9 mouse cellular contexts compared by ENCODE assay signal in genomic region chr4:41497995-41498845, GRCm38 (mm10). TPM values are rescaled to one million over a fixed set of nuclear protein-coding genes. Genes with fewer than 3 reads are reported as not detected.
A peak's percentile ranks its signal among the peaks of the same experiment; 100 is the strongest.
DNase-seq lines count a peak whose midpoint lies in the region; ATAC-seq lines count a peak whose summit lies in the region.
"Had no signal": no experiment of that assay in that cellular context is flagged by ENCODE, and none has a peak within 500 bp of the region (broad histone marks: within the 10 kb centered on the region; RNA-seq: fewer than 3 reads in every experiment).

No protein-coding gene starts in this region.

- peaks cover 24% of the 10 kb centered on the region for H3K4me1 ChIP-seq in lung, embryonic 15.5 days
- H3K4me1 ChIP-seq in forebrain, embryonic 10.5 days, result peaks cover 42% of the 10 kb centered on the region
- peaks cover 17% of the 10 kb centered on the region for H3K4me1 ChIP-seq in limb, embryonic 11.5 days (ENCODE audit: control insufficient read depth, insufficient read depth, low read length)
- H3K4me1 ChIP-seq in neural tube, embryonic 15.5 days, result peaks cover 46% of the 10 kb centered on the region

- peak overlapping the region; percentile 31 for H3K4me3 ChIP-seq in lung, embryonic 15.5 days
- H3K4me3 ChIP-seq in forebrain, embryonic 10.5 days, result peak overlapping the region; percentile 45
- H3K4me3 ChIP-seq in limb, embryonic 11.5 days (ENCODE audit: low read depth, low read length), result peak overlapping the region; percentile 23
- peak overlapping the region; percentile 37 for H3K4me3 ChIP-seq in neural tube, embryonic 15.5 days (replicated peaks)

- no peak for DNase-seq in lung, postnatal 14 days
- no peak for DNase-seq in forebrain, embryonic 10.5 days (ENCODE audit: extremely low spot score, low spot score)
- DNase-seq in limb, embryonic 11.5 days (ENCODE audit: low spot score), result peak; percentile 56
- DNase-seq in gastrocnemius, adult 8-10 months (ENCODE audit: low spot score in 2 of 2), result no peak
- no peak for DNase-seq in layer of hippocampus, adult 11-12 months (ENCODE audit: low spot score)

- no peaks in the 10 kb centered on the region for H3K9me3 ChIP-seq in lung, embryonic 15.5 days
- H3K9me3 ChIP-seq in forebrain, embryonic 10.5 days, result no peaks in the 10 kb centered on the region
- no peaks in the 10 kb centered on the region for H3K9me3 ChIP-seq in limb, embryonic 11.5 days (ENCODE audit: control insufficient read depth, low read length)
- H3K9me3 ChIP-seq in neural tube, embryonic 15.5 days (replicated peaks), result no peaks in the 10 kb centered on the region

- H3K9ac ChIP-seq in lung, embryonic 15.5 days, result no peak overlapping the region
- H3K9ac ChIP-seq in limb, embryonic 11.5 days (ENCODE audit: low read length), result no peak overlapping the region
- H3K9ac ChIP-seq in neural tube, embryonic 15.5 days (replicated peaks), result 0 out of 2 replicates have a peak overlapping the region, but pooled peaks have one; percentile 24

- no peaks in the 10 kb centered on the region for H3K36me3 ChIP-seq in lung, embryonic 15.5 days
- peaks cover 2% of the 10 kb centered on the region; the same call in 1 of the 2 replicates for H3K36me3 ChIP-seq in forebrain, embryonic 10.5 days (replicated peaks)
- no peaks in the 10 kb centered on the region for H3K36me3 ChIP-seq in limb, embryonic 11.5 days (ENCODE audit: control insufficient read depth, insufficient read depth, low read length)
- no peaks in the 10 kb centered on the region for H3K36me3 ChIP-seq in neural tube, embryonic 15.5 days

- peaks cover 61% of the 10 kb centered on the region for H3K27me3 ChIP-seq in lung, embryonic 15.5 days
- peaks cover 93% of the 10 kb centered on the region for H3K27me3 ChIP-seq in forebrain, embryonic 10.5 days (ENCODE audit: poor library complexity, severe bottlenecking)
- H3K27me3 ChIP-seq in limb, embryonic 11.5 days (ENCODE audit: control insufficient read depth, insufficient read depth, low read length), result peaks cover 65% of the 10 kb centered on the region
- H3K27me3 ChIP-seq in neural tube, embryonic 15.5 days (replicated peaks), result peaks cover 74% of the 10 kb centered on the region

- H3K4me2 ChIP-seq in lung, embryonic 15.5 days, result peak overlapping the region; percentile 60
- peak overlapping the region; percentile 43 for H3K4me2 ChIP-seq in limb, embryonic 11.5 days (ENCODE audit: low read depth, severe bottlenecking)
- peak overlapping the region; percentile 60 for H3K4me2 ChIP-seq in neural tube, embryonic 15.5 days

- WGBS in lung, embryonic 15.5 days, result 5% methylated on average over 72 of the region's 72 CpGs
- 6% methylated on average over 72 of the region's 72 CpGs for WGBS in forebrain, embryonic 10.5 days
- WGBS in limb, embryonic 11.5 days, result 6% methylated on average over 72 of the region's 72 CpGs
- WGBS in neural tube, embryonic 15.5 days, result 11% methylated on average over 72 of the region's 72 CpGs

- H3K27ac ChIP-seq in lung, embryonic 15.5 days, result no peak overlapping the region
- H3K27ac ChIP-seq in forebrain, embryonic 10.5 days, result no peak overlapping the region
- no peak overlapping the region for H3K27ac ChIP-seq in limb, embryonic 11.5 days (replicated peaks; ENCODE audit: low read depth, low read length)
- H3K27ac ChIP-seq in neural tube, embryonic 15.5 days (replicated peaks), result no peak overlapping the region
- H3K27ac ChIP-seq: macrophage had no signal

- no peak for ATAC-seq in lung, embryonic 15.5 days (ENCODE audit: borderline replicate concordance, extremely low read depth, low FRiP score, low TSS enrichment)
- ATAC-seq in limb, embryonic 11.5 days (ENCODE audit: insufficient number of reproducible peaks, low FRiP score, low TSS enrichment, low read depth), result no peak
- ATAC-seq in neural tube, embryonic 15.5 days (ENCODE audit: low FRiP score), result no peak
- no peak for ATAC-seq in activated CD4-positive, CD25-positive, alpha-beta regulatory T cell, adult 4 months

RNA-seq across cellular contexts. Expression of gene AI464131, which starts 4.7 kb away (rescaled TPM):
- polyA plus RNA-seq in lung, embryonic 15.5 days (2015; fragmentation: Nextera tagmentation; extraction: Ambion mirVana), result 3.5 and 4.2 TPM in 2 replicates
- 6.3 and 7.1 TPM in 2 replicates for polyA plus RNA-seq in forebrain, embryonic 10.5 days (2016; fragmentation: Nextera tagmentation; extraction: Ambion mirVana)
- polyA plus RNA-seq in limb, embryonic 11.5 days (2014; fragmentation: Nextera tagmentation; extraction: Ambion mirVana), result 3.9 and 4.2 TPM in 2 replicates
- 7.8 and 8.3 TPM in 2 replicates for polyA plus RNA-seq in neural tube, embryonic 15.5 days (2015; fragmentation: Nextera tagmentation; extraction: Ambion mirVana)
- polyA plus RNA-seq in activated CD4-positive, CD25-positive, alpha-beta regulatory T cell, adult 4 months (2017; shearing (Covaris generic)), result not detected
- 100 to 1,000 TPM in 1 of 4 experiments, 10 to 100 TPM in 3; 65.9 to 101 (median 86.2) TPM for total RNA-seq in gastrocnemius, adult 8-10 months (2022)

RNA-seq across cellular contexts. Expression of gene 1110017D15Rik, which starts 18.9 kb away (rescaled TPM):
- 6.4 and 7.3 TPM in 2 replicates for polyA plus RNA-seq in lung, embryonic 15.5 days (2015; fragmentation: Nextera tagmentation; extraction: Ambion mirVana)
- 3.8 and 6.1 TPM in 2 replicates for polyA plus RNA-seq in forebrain, embryonic 10.5 days (2016; fragmentation: Nextera tagmentation; extraction: Ambion mirVana)
- 3.2 and 3.8 TPM in 2 replicates for polyA plus RNA-seq in limb, embryonic 11.5 days (2014; fragmentation: Nextera tagmentation; extraction: Ambion mirVana)
- 8.6 and 10.1 TPM in 2 replicates for polyA plus RNA-seq in neural tube, embryonic 15.5 days (2015; fragmentation: Nextera tagmentation; extraction: Ambion mirVana)
- not detected for polyA plus RNA-seq in activated CD4-positive, CD25-positive, alpha-beta regulatory T cell, adult 4 months (2017; shearing (Covaris generic))
- not detected for total RNA-seq in gastrocnemius, adult 8-10 months (2022)

RNA-seq across cellular contexts. Expression of gene Nudt2, which starts 33.3 kb away (rescaled TPM):
- 48.2 and 49.0 TPM in 2 replicates for polyA plus RNA-seq in lung, embryonic 15.5 days (2015; fragmentation: Nextera tagmentation; extraction: Ambion mirVana)
- 65.4 and 67.8 TPM in 2 replicates for polyA plus RNA-seq in forebrain, embryonic 10.5 days (2016; fragmentation: Nextera tagmentation; extraction: Ambion mirVana)
- 53.3 and 55.8 TPM in 2 replicates for polyA plus RNA-seq in limb, embryonic 11.5 days (2014; fragmentation: Nextera tagmentation; extraction: Ambion mirVana)
- polyA plus RNA-seq in neural tube, embryonic 15.5 days (2015; fragmentation: Nextera tagmentation; extraction: Ambion mirVana), result 62.8 and 71.6 TPM in 2 replicates
- polyA plus RNA-seq in activated CD4-positive, CD25-positive, alpha-beta regulatory T cell, adult 4 months (2017; shearing (Covaris generic)), result 10 to 100 TPM; 15.5 to 25.6 TPM
- 10 to 100 TPM; 23.9 to 32.6 (median 27.9) TPM for total RNA-seq in gastrocnemius, adult 8-10 months (2022)

RNA-seq across cellular contexts. Expression of gene Kif24, which starts 33.5 kb away (rescaled TPM):
- polyA plus RNA-seq in lung, embryonic 15.5 days (2015; fragmentation: Nextera tagmentation; extraction: Ambion mirVana), result 8.2 and 8.3 TPM in 2 replicates
- 16.2 and 17.7 TPM in 2 replicates for polyA plus RNA-seq in forebrain, embryonic 10.5 days (2016; fragmentation: Nextera tagmentation; extraction: Ambion mirVana)
- polyA plus RNA-seq in limb, embryonic 11.5 days (2014; fragmentation: Nextera tagmentation; extraction: Ambion mirVana), result 7.4 and 10.7 TPM in 2 replicates
- polyA plus RNA-seq in neural tube, embryonic 15.5 days (2015; fragmentation: Nextera tagmentation; extraction: Ambion mirVana), result 2.4 and 3.0 TPM in 2 replicates
- polyA plus RNA-seq in activated CD4-positive, CD25-positive, alpha-beta regulatory T cell, adult 4 months (2017; shearing (Covaris generic)), result 1 to 10 TPM; 2.2 to 2.5 TPM
- under 1 TPM; 0.12 to 0.36 (median 0.15) TPM for total RNA-seq in gastrocnemius, adult 8-10 months (2022)
